Comparison of ENCODE assay signal across 12 mouse cellular contexts in genomic region chr1:132858516-132859383, GRCm38 (mm10). TPM values are rescaled to one million over a fixed set of nuclear protein-coding genes. Genes with fewer than 3 reads are reported as not detected.
DNase-seq lines count a peak whose midpoint lies in the region; ATAC-seq and TF ChIP-seq lines count a peak whose summit lies in the region.
"Had no signal": no experiment of that assay in that cellular context is flagged by ENCODE, and none has a peak within 500 bp of the region (broad histone marks: within the 10 kb centered on the region; RNA-seq: fewer than 3 reads in every experiment).

No protein-coding gene starts in this region.

- H3K4me1 ChIP-seq in forebrain, postnatal 0 days (ENCODE audit: insufficient read depth) = peaks cover 17% of the 10 kb centered on the region
- H3K4me1 ChIP-seq: limb, embryonic 15.5 days had no signal

- 17% methylated on average over 5 of the region's 5 CpGs for WGBS in forebrain, postnatal 0 days

- DNase-seq in left cerebral cortex, postnatal 14 days (ENCODE audit: low spot score in 2 of 2) = peak; percentile 65 to 73
- no peak for DNase-seq in left cerebral cortex, postnatal 36 days (ENCODE audit: low spot score in 2 of 2)
- peak; percentile 84 for DNase-seq in forebrain, postnatal 0 days
- peak; percentile 36 to 40 for DNase-seq in layer of hippocampus, postnatal 36 days
- DNase-seq in right cerebral cortex, postnatal 4 days = peak; percentile 32
- DNase-seq in gastrocnemius, postnatal 4 days (ENCODE audit: low spot score in 2 of 2) = no peak
- DNase-seq in kidney, adult 8-10 months = no peak
- DNase-seq: kidney, postnatal 36 days; lung, postnatal 36 days had no signal

- ATAC-seq in forebrain, postnatal 0 days = peak; percentile 98
- ATAC-seq in activated CD4-positive, CD25-positive, alpha-beta regulatory T cell, adult 4 months = no peak

- no peak for TF ChIP-seq CTCF in forebrain, postnatal 0 days (IDR thresholded peaks at IDR 0.05; ENCODE audit: low read depth)

- no peak overlapping the region for H3K4me3 ChIP-seq in forebrain, postnatal 0 days (ENCODE audit: low read depth, low read length)
- H3K4me3 ChIP-seq: limb, embryonic 15.5 days had no signal

- no peak overlapping the region for H3K9ac ChIP-seq in forebrain, postnatal 0 days
- H3K9ac ChIP-seq: limb, embryonic 15.5 days had no signal

- peak overlapping the region; percentile 84 for H3K27ac ChIP-seq in forebrain, postnatal 0 days (ENCODE audit: low read depth, low read length)
- H3K27ac ChIP-seq: limb, embryonic 15.5 days had no signal

- intact Hi-C loops in left cerebral cortex, postnatal 14 days (cut with DNase I) = no loop called here
- intact Hi-C loops in left cerebral cortex, postnatal 36 days (cut with DNase I) = no loop called here

- no peaks in the 10 kb centered on the region for H3K9me3 ChIP-seq in forebrain, postnatal 0 days (ENCODE audit: low read length)
- H3K9me3 ChIP-seq: limb, embryonic 15.5 days had no signal

- H3K4me2 ChIP-seq in forebrain, postnatal 0 days (ENCODE audit: low read depth) = no peak overlapping the region
- H3K4me2 ChIP-seq: limb, embryonic 15.5 days had no signal

- H3K27me3 ChIP-seq in forebrain, postnatal 0 days (ENCODE audit: insufficient read depth, low read length) = no peaks in the 10 kb centered on the region

- no peaks in the 10 kb centered on the region for H3K36me3 ChIP-seq in forebrain, postnatal 0 days (ENCODE audit: insufficient read depth)
- H3K36me3 ChIP-seq: limb, embryonic 15.5 days had no signal

RNA-seq across cellular contexts. Expression of gene Lrrn2, which starts 21.3 kb away (rescaled TPM):
- total RNA-seq in left cerebral cortex, postnatal 14 days (2021) = 100 to 1,000 TPM in 1 of 2 experiments, 10 to 100 TPM in 1; 96.6 to 112 TPM
- total RNA-seq in left cerebral cortex, postnatal 36 days (2021) = 100 to 1,000 TPM in 1 of 2 experiments, 10 to 100 TPM in 1; 89.3 to 105 TPM
- 31.6 and 44.6 TPM in 2 replicates for total RNA-seq in forebrain, postnatal 0 days (2014; rRNA removed)
- polyA plus RNA-seq in forebrain, postnatal 0 days (2015; fragmentation: Nextera tagmentation; extraction: Ambion mirVana) = 76.8 and 90.9 TPM in 2 replicates
- 100 to 1,000 TPM; 206 to 208 TPM for total RNA-seq in layer of hippocampus, postnatal 36 days (2021)
- total RNA-seq in gastrocnemius, postnatal 4 days (2021) = 1 to 10 TPM; 6.9 to 7.4 TPM
- polyA plus RNA-seq in activated CD4-positive, CD25-positive, alpha-beta regulatory T cell, adult 4 months (2017; shearing (Covaris generic)) = not detected
- total RNA-seq: hematopoietic stem cell, adult 5-6 weeks had no signal

Comparison
In these comparisons a context has a peak if more than half of its experiments do, and no peak if none do; other contexts are left out.
1. DNase-seq: peak in left cerebral cortex, postnatal 14 days (2 of 2), forebrain, postnatal 0 days (single experiment), layer of hippocampus, postnatal 36 days (2 of 2) and right cerebral cortex, postnatal 4 days (single experiment); none in left cerebral cortex, postnatal 36 days (0 of 2), gastrocnemius, postnatal 4 days (0 of 2) and kidney, adult 8-10 months (0 of 2).